Mouse (Mus musculus): ENCODE results near the gene Gm8281. TPM values are rescaled to one million over a fixed set of nuclear protein-coding genes. Genes with fewer than 3 reads are reported as not detected.
A peak's percentile ranks its signal among the peaks of the same experiment; 100 is the strongest.
"Not testable (repeated sequence)": the region's sequence is repeated elsewhere in the genome, so short reads cannot be mapped to it uniquely, and the experiment has no call there.

Gm8281 gene
- 6.7 and 6.9 TPM in 2 replicates for polyA plus RNA-seq (2015; fragmentation: Nextera tagmentation; extraction: Ambion mirVana)

- WGBS, result 1% methylated on average over 37 of the region's 63 CpGs
- not testable (repeated sequence) for H3K27me3 ChIP-seq
Observed at GRCm38 (mm10) chr14:5070611-5071490, at the start of gene Gm8281. Gene Gm8281, plus strand, starts transcription at chr14:5071040.

GRCm38 (mm10) chr14:5050329-5050728 lies 20.5 kb upstream of the Gm8281 start, which contains the start of gene 4930555G01Rik:
Gene 4930555G01Rik, plus strand, starts transcription at chr14:5050629.
- H3K27ac ChIP-seq (replicated peaks); H3K4me3 ChIP-seq; H3K36me3 ChIP-seq; H3K9ac ChIP-seq (replicated peaks); H3K27me3 ChIP-seq; ATAC-seq (replicated peaks); H3K4me2 ChIP-seq (replicated peaks); H3K9me3 ChIP-seq; H3K4me1 ChIP-seq: not testable (repeated sequence)
- no CpG with 5 or more reads among the region's 3 CpGs for WGBS

More at GRCm38 (mm10) chr14:5070611-5071490, at the start of gene Gm8281:
- not testable (repeated sequence) for H3K27ac ChIP-seq (replicated peaks); H3K36me3 ChIP-seq; ATAC-seq (replicated peaks); H3K4me1 ChIP-seq; H3K9me3 ChIP-seq
- Histone ChIP-seq H3K4me3 (peak within 1 kb of the TSS; percentile 47), H3K4me2 (replicated peaks) (peak within 1 kb of the TSS; percentile 60), H3K9ac (replicated peaks) (peak within 1 kb of the TSS; percentile 50)

- not testable (repeated sequence) for H3K36me3 ChIP-seq; H3K9me3 ChIP-seq; H3K4me3 ChIP-seq; H3K27ac ChIP-seq (replicated peaks); H3K4me2 ChIP-seq (replicated peaks); H3K27me3 ChIP-seq; ATAC-seq (replicated peaks); H3K4me1 ChIP-seq; H3K9ac ChIP-seq (replicated peaks)
- 72% methylated on average over 2 of the region's 2 CpGs for WGBS
Observed at GRCm38 (mm10) chr14:5131219-5131618, 60.4 kb downstream of the Gm8281 start, which contains the start of gene Gm8279. Gene Gm8279, plus strand, starts transcription at chr14:5131519.

Other genes with a start within 250 kb of the Gm8281 start
- gene Gm3269, start 232.9 kb upstream of the Gm8281 start, polyA plus RNA-seq (2015; fragmentation: Nextera tagmentation; extraction: Ambion mirVana), result not detected in 2 replicates
- 2.3 and 3.2 TPM in 2 replicates for gene Gm3264, start 215.5 kb upstream of the Gm8281 start, polyA plus RNA-seq (2015; fragmentation: Nextera tagmentation; extraction: Ambion mirVana)
- gene Gm3278, start 178.6 kb upstream of the Gm8281 start, polyA plus RNA-seq (2015; fragmentation: Nextera tagmentation; extraction: Ambion mirVana), result not detected in 2 replicates
- gene Gm8297, start 87.1 kb upstream of the Gm8281 start, polyA plus RNA-seq (2015; fragmentation: Nextera tagmentation; extraction: Ambion mirVana), result not detected in 2 replicates
- gene Gm3298, start 55.1 kb upstream of the Gm8281 start, polyA plus RNA-seq (2015; fragmentation: Nextera tagmentation; extraction: Ambion mirVana), result not detected in 2 replicates
- not detected in 2 replicates for gene 4930555G01Rik, start 20.4 kb upstream of the Gm8281 start, polyA plus RNA-seq (2015; fragmentation: Nextera tagmentation; extraction: Ambion mirVana)
- gene Gm8279, start 60.5 kb downstream of the Gm8281 start, polyA plus RNA-seq (2015; fragmentation: Nextera tagmentation; extraction: Ambion mirVana), result not detected in 2 replicates
- gene Gm3317, start 93.5 kb downstream of the Gm8281 start, polyA plus RNA-seq (2015; fragmentation: Nextera tagmentation; extraction: Ambion mirVana), result not detected in 2 replicates
- gene Gm8271, start 114.8 kb downstream of the Gm8281 start, polyA plus RNA-seq (2015; fragmentation: Nextera tagmentation; extraction: Ambion mirVana), result not detected in 2 replicates
- gene Gm3526, start 189.5 kb downstream of the Gm8281 start, polyA plus RNA-seq (2015; fragmentation: Nextera tagmentation; extraction: Ambion mirVana), result not detected in 2 replicates

All from forebrain, embryonic 15.5 days (tissue).